Mouse (Mus musculus) thymus, adult 2 months (tissue): Measurements from ENCODE around the gene Mcoln1. TPM values are rescaled to one million over a fixed set of nuclear protein-coding genes. Genes with fewer than 3 reads are reported as not detected.

ENCODE experiments used
- DNase-seq: peaks from one replicate; pipeline ENCODE4 v3.0.0; 2021
- H3K27ac ChIP-seq: fragments of 200-500 bp; 2 replicates; pipeline ENCODE4 v1.5.1; 2012; ENCODE audit warnings: low read length, control low read depth; ENCODE audit not compliant: control insufficient read depth, insufficient read depth
- H3K27me3 ChIP-seq: fragments of 200-500 bp; 2 replicates; pipeline ENCODE4 v1.6.1; 2012; ENCODE audit warnings: mild to moderate bottlenecking, low read length, moderate library complexity, mixed read lengths; ENCODE audit not compliant: control insufficient read depth, insufficient read depth
- H3K36me3 ChIP-seq: fragments of 200-500 bp; 2 replicates; pipeline ENCODE4 v1.6.1; 2012; ENCODE audit warnings: mild to moderate bottlenecking, low read length, moderate library complexity; ENCODE audit not compliant: control insufficient read depth, insufficient read depth
- H3K4me1 ChIP-seq: fragments of 200-500 bp; replicated peaks from 2 replicates; pipeline ENCODE4 v1.6.1; 2012; ENCODE audit warnings: low read length; ENCODE audit not compliant: control insufficient read depth, insufficient read depth
- H3K4me3 ChIP-seq: fragments of 200-500 bp; 2 replicates; pipeline ENCODE4 v1.5.1; 2012; ENCODE audit warnings: mild to moderate bottlenecking, low read length, control low read depth, moderate library complexity; ENCODE audit not compliant: control insufficient read depth, insufficient read depth
- CTCF ChIP-seq: fragments of 200-500 bp; IDR thresholded peaks from 2 replicates; pipeline ENCODE4 v1.5.1; 2012; ENCODE audit warnings: mild to moderate bottlenecking, control low read depth, low read length, moderate library complexity, borderline replicate concordance; ENCODE audit not compliant: control insufficient read depth, poor library complexity, insufficient read depth; ENCODE audit errors: extremely low read depth
- POLR2A ChIP-seq: fragments of 200-500 bp; IDR thresholded peaks from 2 replicates; pipeline ENCODE4 v1.6.1; 2012; ENCODE audit warnings: mild to moderate bottlenecking, low read length, control low read depth, moderate library complexity; ENCODE audit not compliant: control insufficient read depth, poor library complexity, insufficient read depth; ENCODE audit errors: extremely low read depth
- WGBS: fragments of 180-500 bp; shearing (Covaris S2); methylation state at CpG from one replicate; pipeline ENCODE4 v1.1.7; 2018; 5-methylcytosine and 5-hydroxymethylcytosine counted together
- polyA plus RNA-seq: library from polyadenylated mRNA; depleted of rRNA; stranded (reverse); fragments of >200 nt; gene quantifications from 2 replicates; pipeline ENCODE4 v1.2.3, GENCODE M21; 2012

Mcoln1 gene
- polyA plus RNA-seq, 1 experiment = 312 TPM

GRCm38 (mm10) chr8:3531936-3532335 lies 31.7 kb downstream of the Mcoln1 start:
- H3K27me3 ChIP-seq = no peaks in the 10 kb centered on the region
- H3K4me1 ChIP-seq = no peaks in the 10 kb centered on the region
- 0 out of 2 replicates have a peak, but pooled peaks cover 3% of the 10 kb centered on the region for H3K36me3 ChIP-seq
- H3K27ac ChIP-seq = no peak overlapping the region
- no peak for DNase-seq
- H3K4me3 ChIP-seq = no peak overlapping the region
- WGBS = 94% methylated on average over 18 of the region's 18 CpGs
- TF ChIP-seq CTCF = no peak
- no peak for TF ChIP-seq POLR2A

GRCm38 (mm10) chr8:3536053-3536841 lies 36.0 kb downstream of the Mcoln1 start:
- no peaks in the 10 kb centered on the region for H3K4me1 ChIP-seq
- H3K36me3 ChIP-seq = 0 out of 2 replicates have a peak, but pooled peaks cover 3% of the 10 kb centered on the region
- TF ChIP-seq POLR2A (no peak), CTCF (no peak)
- H3K27me3 ChIP-seq = no peaks in the 10 kb centered on the region
- no peak overlapping the region for H3K4me3 ChIP-seq
- DNase-seq = no peak
- WGBS = 88% methylated on average over 15 of the region's 15 CpGs
- no peak overlapping the region for H3K27ac ChIP-seq

- TF ChIP-seq CTCF (no peak), POLR2A (no peak)
- no peak overlapping the region for H3K27ac ChIP-seq
- WGBS = 97% methylated on average over 9 of the region's 9 CpGs
- H3K36me3 ChIP-seq = 0 out of 2 replicates have a peak, but pooled peaks cover under 1% of the 10 kb centered on the region
- H3K4me1 ChIP-seq = no peaks in the 10 kb centered on the region
- DNase-seq = no peak
- H3K4me3 ChIP-seq = no peak overlapping the region
- no peaks in the 10 kb centered on the region for H3K27me3 ChIP-seq
Observed at GRCm38 (mm10) chr8:3536940-3537339, 36.7 kb downstream of the Mcoln1 start.

GRCm38 (mm10) chr8:3537666-3538065 lies 37.4 kb downstream of the Mcoln1 start:
- TF ChIP-seq POLR2A = no peak
- no peak for TF ChIP-seq CTCF
- Histone ChIP-seq H3K4me1 (no peaks in the 10 kb centered on the region), H3K4me3 (no peak overlapping the region), H3K27me3 (no peaks in the 10 kb centered on the region), H3K36me3 (no peaks in the 10 kb centered on the region), H3K27ac (no peak overlapping the region)
- 98% methylated on average over 26 of the region's 26 CpGs for WGBS
- no peak for DNase-seq

- Histone ChIP-seq H3K4me3 (no peak overlapping the region), H3K4me1 (no peaks in the 10 kb centered on the region), H3K27me3 (no peaks in the 10 kb centered on the region), H3K36me3 (no peaks in the 10 kb centered on the region), H3K27ac (no peak overlapping the region)
- WGBS = 95% methylated on average over 7 of the region's 7 CpGs
- TF ChIP-seq CTCF = no peak
- no peak for TF ChIP-seq POLR2A
- DNase-seq = no peak
Observed at GRCm38 (mm10) chr8:3539146-3539545, 38.9 kb downstream of the Mcoln1 start.

- Histone ChIP-seq H3K27me3 (no peaks in the 10 kb centered on the region), H3K36me3 (no peaks in the 10 kb centered on the region), H3K27ac (no peak overlapping the region), H3K4me3 (no peak overlapping the region), H3K4me1 (no peaks in the 10 kb centered on the region)
- 91% methylated on average over 4 of the region's 4 CpGs for WGBS
- TF ChIP-seq CTCF (no peak), POLR2A (no peak)
- no peak for DNase-seq
Observed at GRCm38 (mm10) chr8:3540076-3540475, 39.8 kb downstream of the Mcoln1 start.
